Mouse (Mus musculus): ENCODE results near the gene Hopx. TPM values are rescaled to one million over a fixed set of nuclear protein-coding genes. Genes with fewer than 3 reads are reported as not detected.
A peak's percentile ranks its signal among the peaks of the same experiment; 100 is the strongest.

Hopx gene
- polyA plus RNA-seq, 1 experiment from 2014 or later, result 6.7 TPM

- DNase-seq (ENCODE audit: low spot score), result no peak
- WGBS, result 66% methylated on average over 8 of the region's 8 CpGs
Observed at GRCm38 (mm10) chr5:77137701-77138265, 22.9 kb upstream of the Hopx start.

GRCm38 (mm10) chr5:77136684-77137224 is 21.8 kb upstream of the Hopx start:
- no peaks in the 10 kb centered on the region for H3K36me3 ChIP-seq (ENCODE audit: control insufficient read depth, insufficient read depth, low read length)
- 65% methylated on average over 4 of the region's 4 CpGs for WGBS
- ATAC-seq (replicated peaks; ENCODE audit: low FRiP score, low TSS enrichment, low read depth) (no peak), DNase-seq (ENCODE audit: low spot score) (no peak)
- no peaks in the 10 kb centered on the region for H3K9me3 ChIP-seq (ENCODE audit: control insufficient read depth, low read length)
- H3K27ac ChIP-seq (ENCODE audit: low read depth), result no peak overlapping the region
- no peak overlapping the region for H3K4me3 ChIP-seq (ENCODE audit: low read depth, low read length)
- H3K27me3 ChIP-seq (replicated peaks; ENCODE audit: control insufficient read depth, insufficient read depth, low read length), result no peaks in the 10 kb centered on the region
- H3K4me1 ChIP-seq (replicated peaks; ENCODE audit: control insufficient read depth, insufficient read depth, low read length), result no peaks in the 10 kb centered on the region; the same call in 1 of the 2 replicates
- no peak overlapping the region for H3K4me2 ChIP-seq (ENCODE audit: low read length)
- H3K9ac ChIP-seq (ENCODE audit: low read length), result no peak overlapping the region

More at GRCm38 (mm10) chr5:77137701-77138265, 22.9 kb upstream of the Hopx start:
- no peaks in the 10 kb centered on the region for H3K9me3 ChIP-seq (ENCODE audit: control insufficient read depth, low read length)
- no peak for ATAC-seq (replicated peaks; ENCODE audit: low FRiP score, low TSS enrichment, low read depth)
- no peaks in the 10 kb centered on the region for H3K27me3 ChIP-seq (replicated peaks; ENCODE audit: control insufficient read depth, insufficient read depth, low read length)
- H3K9ac ChIP-seq (ENCODE audit: low read length), result no peak overlapping the region
- no peak overlapping the region for H3K27ac ChIP-seq (ENCODE audit: low read depth)
- no peaks in the 10 kb centered on the region for H3K36me3 ChIP-seq (ENCODE audit: control insufficient read depth, insufficient read depth, low read length)
- no peaks in the 10 kb centered on the region; the same call in 1 of the 2 replicates for H3K4me1 ChIP-seq (replicated peaks; ENCODE audit: control insufficient read depth, insufficient read depth, low read length)
- no peak overlapping the region for H3K4me2 ChIP-seq (ENCODE audit: low read length)
- no peak overlapping the region for H3K4me3 ChIP-seq (ENCODE audit: low read depth, low read length)

GRCm38 (mm10) chr5:77134961-77135360 is 20.0 kb upstream of the Hopx start:
- Histone ChIP-seq H3K4me1 (replicated peaks; ENCODE audit: control insufficient read depth, insufficient read depth, low read length) (no peaks in the 10 kb centered on the region), H3K27ac (ENCODE audit: low read depth) (no peak overlapping the region), H3K9ac (ENCODE audit: low read length) (no peak overlapping the region), H3K36me3 (ENCODE audit: control insufficient read depth, insufficient read depth, low read length) (no peaks in the 10 kb centered on the region), H3K9me3 (ENCODE audit: control insufficient read depth, low read length) (no peaks in the 10 kb centered on the region), H3K27me3 (replicated peaks; ENCODE audit: control insufficient read depth, insufficient read depth, low read length) (no peaks in the 10 kb centered on the region), H3K4me3 (ENCODE audit: low read depth, low read length) (no peak overlapping the region), H3K4me2 (ENCODE audit: low read length) (no peak overlapping the region)
- no peak for DNase-seq (ENCODE audit: low spot score)
- WGBS, result 90% methylated on average over 2 of the region's 2 CpGs
- ATAC-seq (replicated peaks; ENCODE audit: low FRiP score, low TSS enrichment, low read depth), result no peak

- Histone ChIP-seq H3K9ac (ENCODE audit: low read length) (no peak overlapping the region), H3K27me3 (replicated peaks; ENCODE audit: control insufficient read depth, insufficient read depth, low read length) (no peaks in the 10 kb centered on the region), H3K36me3 (ENCODE audit: control insufficient read depth, insufficient read depth, low read length) (no peaks in the 10 kb centered on the region), H3K4me2 (ENCODE audit: low read length) (no peak overlapping the region), H3K9me3 (ENCODE audit: control insufficient read depth, low read length) (no peaks in the 10 kb centered on the region), H3K27ac (ENCODE audit: low read depth) (no peak overlapping the region), H3K4me1 (replicated peaks; ENCODE audit: control insufficient read depth, insufficient read depth, low read length) (no peaks in the 10 kb centered on the region), H3K4me3 (ENCODE audit: low read depth, low read length) (no peak overlapping the region)
- 71% methylated on average over 4 of the region's 4 CpGs for WGBS
- ATAC-seq (replicated peaks; ENCODE audit: low FRiP score, low TSS enrichment, low read depth) (no peak), DNase-seq (ENCODE audit: low spot score) (no peak)
Observed at GRCm38 (mm10) chr5:77134465-77134864, 19.5 kb upstream of the Hopx start.

GRCm38 (mm10) chr5:77133960-77134359 is 19.0 kb upstream of the Hopx start:
- Histone ChIP-seq H3K4me1 (replicated peaks; ENCODE audit: control insufficient read depth, insufficient read depth, low read length) (no peaks in the 10 kb centered on the region), H3K9ac (ENCODE audit: low read length) (no peak overlapping the region), H3K36me3 (ENCODE audit: control insufficient read depth, insufficient read depth, low read length) (no peaks in the 10 kb centered on the region), H3K9me3 (ENCODE audit: control insufficient read depth, low read length) (no peaks in the 10 kb centered on the region), H3K27me3 (replicated peaks; ENCODE audit: control insufficient read depth, insufficient read depth, low read length) (no peaks in the 10 kb centered on the region), H3K4me2 (ENCODE audit: low read length) (no peak overlapping the region), H3K27ac (ENCODE audit: low read depth) (no peak overlapping the region), H3K4me3 (ENCODE audit: low read depth, low read length) (no peak overlapping the region)
- no peak for DNase-seq (ENCODE audit: low spot score)
- WGBS, result 83% methylated on average over 5 of the region's 5 CpGs
- no peak for ATAC-seq (replicated peaks; ENCODE audit: low FRiP score, low TSS enrichment, low read depth)

GRCm38 (mm10) chr5:77132457-77133135 is 17.7 kb upstream of the Hopx start:
- Histone ChIP-seq H3K4me2 (ENCODE audit: low read length) (no peak overlapping the region), H3K27me3 (replicated peaks; ENCODE audit: control insufficient read depth, insufficient read depth, low read length) (no peaks in the 10 kb centered on the region), H3K27ac (ENCODE audit: low read depth) (no peak overlapping the region), H3K9ac (ENCODE audit: low read length) (no peak overlapping the region), H3K4me1 (replicated peaks; ENCODE audit: control insufficient read depth, insufficient read depth, low read length) (no peaks in the 10 kb centered on the region), H3K9me3 (ENCODE audit: control insufficient read depth, low read length) (no peaks in the 10 kb centered on the region), H3K4me3 (ENCODE audit: low read depth, low read length) (no peak overlapping the region), H3K36me3 (ENCODE audit: control insufficient read depth, insufficient read depth, low read length) (no peaks in the 10 kb centered on the region)
- 95% methylated on average over 2 of the region's 2 CpGs for WGBS
- ATAC-seq (replicated peaks; ENCODE audit: low FRiP score, low TSS enrichment, low read depth) (no peak), DNase-seq (ENCODE audit: low spot score) (no peak)

GRCm38 (mm10) chr5:77131879-77132278 is 17.0 kb upstream of the Hopx start:
- no peak for ATAC-seq (replicated peaks; ENCODE audit: low FRiP score, low TSS enrichment, low read depth)

GRCm38 (mm10) chr5:77130310-77131020 is 15.5 kb upstream of the Hopx start:
- no peak for DNase-seq (ENCODE audit: low spot score)

More at GRCm38 (mm10) chr5:77131879-77132278, 17.0 kb upstream of the Hopx start:
- Histone ChIP-seq H3K4me1 (replicated peaks; ENCODE audit: control insufficient read depth, insufficient read depth, low read length) (no peaks in the 10 kb centered on the region), H3K9ac (ENCODE audit: low read length) (no peak overlapping the region), H3K27ac (ENCODE audit: low read depth) (no peak overlapping the region), H3K4me3 (ENCODE audit: low read depth, low read length) (no peak overlapping the region), H3K4me2 (ENCODE audit: low read length) (no peak overlapping the region), H3K27me3 (replicated peaks; ENCODE audit: control insufficient read depth, insufficient read depth, low read length) (no peaks in the 10 kb centered on the region), H3K9me3 (ENCODE audit: control insufficient read depth, low read length) (no peaks in the 10 kb centered on the region), H3K36me3 (ENCODE audit: control insufficient read depth, insufficient read depth, low read length) (no peaks in the 10 kb centered on the region)
- DNase-seq (ENCODE audit: low spot score), result no peak
- 87% methylated on average over 8 of the region's 8 CpGs for WGBS

More at GRCm38 (mm10) chr5:77130310-77131020, 15.5 kb upstream of the Hopx start:
- Histone ChIP-seq H3K27ac (ENCODE audit: low read depth) (no peak overlapping the region), H3K9ac (ENCODE audit: low read length) (no peak overlapping the region), H3K27me3 (replicated peaks; ENCODE audit: control insufficient read depth, insufficient read depth, low read length) (no peaks in the 10 kb centered on the region), H3K4me3 (ENCODE audit: low read depth, low read length) (no peak overlapping the region), H3K4me2 (ENCODE audit: low read length) (no peak overlapping the region), H3K9me3 (ENCODE audit: control insufficient read depth, low read length) (no peaks in the 10 kb centered on the region), H3K4me1 (replicated peaks; ENCODE audit: control insufficient read depth, insufficient read depth, low read length) (no peaks in the 10 kb centered on the region), H3K36me3 (ENCODE audit: control insufficient read depth, insufficient read depth, low read length) (no peaks in the 10 kb centered on the region)
- WGBS, result 73% methylated on average over 16 of the region's 16 CpGs
- 0 out of 2 replicates have a peak, but pooled peaks have one; percentile 26 for ATAC-seq (replicated peaks; ENCODE audit: low FRiP score, low TSS enrichment, low read depth)
